Mouse (Mus musculus) cortical plate, adult 2 months (tissue): ENCODE measurements around the gene Ace3.

Source experiments
- CTCF ChIP-seq: fragments of 200-500 bp; IDR thresholded peaks from 2 replicates; pipeline ENCODE4 v1.5.1; 2011; ENCODE audit warnings: mild to moderate bottlenecking, control low read depth, low read length; ENCODE audit not compliant: insufficient read depth; ENCODE audit errors: extremely low read depth
- POLR2A ChIP-seq: fragments of 200-500 bp; IDR thresholded peaks from 2 replicates; pipeline ENCODE4 v1.6.1; 2011; ENCODE audit warnings: mild to moderate bottlenecking, low read length, control low read depth; ENCODE audit not compliant: insufficient read depth; ENCODE audit errors: extremely low read depth

DNA sequence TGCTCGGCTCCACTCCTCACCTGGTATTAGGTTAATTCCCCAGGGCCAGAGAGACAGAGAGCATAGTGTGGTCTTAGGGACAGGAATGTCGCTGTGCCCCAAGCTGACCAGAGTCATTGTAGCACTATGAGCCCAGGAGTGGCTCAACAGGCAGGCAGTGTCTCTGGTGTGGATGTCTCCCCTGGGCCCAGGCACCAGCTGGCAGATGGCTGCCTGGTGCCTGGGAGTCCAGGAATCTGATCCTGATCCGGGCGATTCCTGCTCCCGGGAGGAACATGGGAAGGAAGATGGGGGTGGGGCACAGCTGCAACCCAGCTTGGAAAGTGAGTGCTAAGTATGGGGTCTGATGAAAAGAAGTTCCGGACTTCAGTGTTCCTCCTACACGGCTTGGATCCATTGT is 18.2 kb downstream of the Ace3 start:
- TF ChIP-seq CTCF, result no peak
- no peak for TF ChIP-seq POLR2A
